Mouse (Mus musculus) C2C12 (cell line): ENCODE measurements around the gene Ttc5.

Source experiments
- CEBPB ChIP-seq: IDR thresholded peaks from one replicate; pipeline ENCODE4 v1.6.1; 2011; ENCODE audit warnings: low read depth, mild to moderate bottlenecking, control low read depth, moderate library complexity
- CTCF ChIP-seq: IDR thresholded peaks from one replicate; pipeline ENCODE4 v1.5.1; 2011; ENCODE audit not compliant: control insufficient read depth, insufficient read depth, insufficient read length
- MAX ChIP-seq: IDR thresholded peaks from one replicate; pipeline ENCODE4 v1.6.1; 2011; ENCODE audit warnings: mild to moderate bottlenecking, control low read depth
- MYOD1 ChIP-seq: IDR thresholded peaks from one replicate; pipeline ENCODE4 v1.6.1; 2011; ENCODE audit warnings: low read depth; ENCODE audit not compliant: control insufficient read depth, insufficient read length
- USF1 ChIP-seq: IDR thresholded peaks from one replicate; pipeline ENCODE4 v1.6.1; 2011; ENCODE audit warnings: low read depth, mild to moderate bottlenecking, control low read depth, moderate library complexity

DNA sequence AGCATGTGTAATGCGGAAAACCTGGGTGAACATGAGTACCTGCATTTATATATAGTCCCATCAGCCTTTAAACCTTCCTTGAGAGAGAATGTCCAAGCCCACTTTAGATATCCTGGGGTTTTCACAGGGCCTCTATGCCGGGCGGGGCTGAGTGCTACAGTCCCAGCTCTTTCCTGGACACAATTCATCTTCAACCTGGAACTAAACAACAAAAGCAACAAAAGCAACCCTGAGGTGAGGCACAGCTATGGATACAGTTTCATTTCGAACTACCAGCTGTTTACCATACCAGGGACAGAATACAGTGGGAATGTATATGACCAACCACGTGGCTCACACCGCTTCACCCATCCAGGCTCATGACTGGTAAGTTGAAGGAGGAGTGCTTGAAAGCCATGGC lies 17.1 kb upstream of the Ttc5 start:
- TF ChIP-seq CTCF: no peak
- no peak for TF ChIP-seq CEBPB
- TF ChIP-seq USF1: no peak
- no peak for TF ChIP-seq MYOD1
- peak; percentile 38 for TF ChIP-seq MAX
